Mouse (Mus musculus) lung, postnatal 25 days (tissue): ENCODE results near the gene Galntl6.

Experiments used
- DNase-seq: peaks from one replicate; pipeline ENCODE4 v3.0.0; 2022; ENCODE audit warnings: low spot score

The Galntl6 gene

DNA sequence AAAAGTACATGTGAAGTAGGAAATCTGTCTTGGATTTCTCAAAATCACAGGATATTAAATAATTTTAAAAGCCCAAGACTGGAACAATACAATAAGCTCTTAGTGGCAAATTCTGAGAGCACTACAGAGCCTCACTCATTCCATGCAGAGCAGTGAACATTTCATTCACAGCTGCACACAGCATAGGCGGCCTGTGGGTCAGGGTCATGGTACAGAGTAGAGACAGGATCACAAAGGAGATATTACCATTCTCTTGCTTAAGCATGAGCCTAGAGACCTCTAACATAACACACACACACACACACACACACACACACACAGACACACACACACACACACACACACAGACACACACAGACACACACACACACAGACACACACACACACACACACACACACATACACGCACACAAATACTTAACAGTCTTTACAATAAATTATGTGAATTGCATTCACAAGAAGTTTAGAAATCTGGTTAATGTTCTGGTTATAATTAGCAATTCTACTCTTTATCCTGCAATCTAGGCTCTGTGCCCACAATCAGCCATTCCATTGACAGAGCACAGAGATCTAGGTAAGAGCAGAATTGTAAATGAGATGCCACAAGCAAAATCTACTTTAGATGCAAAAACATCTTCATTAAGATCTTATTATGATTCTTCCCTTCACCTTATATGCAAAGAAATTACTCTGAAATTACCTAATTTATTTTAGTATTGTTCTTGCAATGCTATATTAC is 653.7 kb downstream of the Galntl6 start:
- no peak for DNase-seq

DNA sequence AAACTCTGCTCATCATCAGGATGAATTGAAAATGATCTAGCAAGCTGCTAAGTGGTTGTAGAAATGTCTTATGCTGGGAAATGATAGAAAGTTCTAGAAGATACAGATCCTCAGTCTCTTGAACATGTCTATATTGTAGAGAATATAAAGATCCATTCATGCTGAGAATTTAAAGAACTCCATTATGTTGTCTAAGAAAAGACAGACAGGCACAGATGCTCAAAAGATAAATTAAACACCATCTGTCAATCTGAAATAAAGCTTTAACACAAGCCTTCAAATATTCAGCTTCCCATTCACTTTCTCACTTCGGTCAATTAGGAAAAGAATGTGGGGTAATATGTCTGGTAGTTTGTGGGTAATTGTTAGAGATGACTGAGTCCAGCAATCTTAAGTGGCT is 658.8 kb downstream of the Galntl6 start:
- no peak for DNase-seq

DNA sequence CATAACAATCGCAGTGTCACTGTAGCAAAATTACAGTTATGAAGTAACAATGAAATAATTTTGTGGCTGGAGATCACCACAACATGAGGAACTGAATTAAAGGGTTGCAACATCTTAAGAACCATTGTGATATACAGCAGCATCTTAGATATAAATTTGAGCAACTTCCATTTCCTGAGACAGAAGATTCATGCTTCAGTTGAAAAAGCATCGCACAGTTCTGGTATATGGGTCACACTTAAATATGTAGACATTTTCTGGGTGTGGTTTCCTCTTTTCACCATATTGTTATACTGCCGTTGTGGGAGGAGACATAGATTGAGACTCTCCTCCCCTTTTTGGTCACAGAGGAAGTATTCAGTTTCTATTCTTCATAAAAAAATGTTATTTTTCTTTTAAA is 667.6 kb downstream of the Galntl6 start:
- DNase-seq, result no peak

DNA sequence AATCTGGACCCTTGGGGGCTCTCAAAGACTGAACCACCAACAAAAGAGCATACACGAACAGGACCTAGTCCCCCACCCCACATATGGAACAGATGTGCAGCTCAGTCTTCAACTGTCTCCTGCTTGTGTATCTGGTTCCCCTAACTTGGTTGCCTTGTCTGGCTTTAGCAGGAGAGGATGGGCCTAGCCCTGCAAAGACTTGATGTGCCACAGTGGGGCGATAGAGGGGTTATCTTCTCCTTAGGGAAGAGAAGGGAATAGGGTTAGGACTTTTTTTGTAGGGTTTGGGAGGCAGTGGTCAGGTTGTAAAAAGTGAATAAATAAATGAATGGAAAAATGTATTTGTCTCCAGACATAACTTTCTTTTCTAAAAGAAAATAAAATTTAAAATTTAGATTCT is 678.2 kb downstream of the Galntl6 start:
- no peak for DNase-seq

DNA sequence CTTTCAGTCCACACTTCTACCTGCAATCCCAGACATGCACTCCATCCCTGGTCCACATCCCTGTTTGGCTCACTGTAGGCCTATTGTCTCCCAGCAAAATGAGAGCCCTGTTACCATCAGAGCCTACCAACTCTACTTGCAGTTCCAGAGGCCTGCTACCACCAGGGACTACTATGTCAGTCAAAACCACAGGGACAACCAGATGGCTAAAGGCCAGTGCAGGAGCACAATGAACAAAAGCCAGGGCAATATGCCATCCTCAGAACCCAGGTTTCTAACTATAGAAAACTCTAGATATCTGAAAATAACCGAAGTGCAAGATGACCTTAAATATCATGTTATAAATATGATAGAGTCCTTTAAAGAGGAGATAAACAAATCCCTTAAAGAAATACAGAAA is 683.7 kb downstream of the Galntl6 start:
- DNase-seq, result no peak

DNA sequence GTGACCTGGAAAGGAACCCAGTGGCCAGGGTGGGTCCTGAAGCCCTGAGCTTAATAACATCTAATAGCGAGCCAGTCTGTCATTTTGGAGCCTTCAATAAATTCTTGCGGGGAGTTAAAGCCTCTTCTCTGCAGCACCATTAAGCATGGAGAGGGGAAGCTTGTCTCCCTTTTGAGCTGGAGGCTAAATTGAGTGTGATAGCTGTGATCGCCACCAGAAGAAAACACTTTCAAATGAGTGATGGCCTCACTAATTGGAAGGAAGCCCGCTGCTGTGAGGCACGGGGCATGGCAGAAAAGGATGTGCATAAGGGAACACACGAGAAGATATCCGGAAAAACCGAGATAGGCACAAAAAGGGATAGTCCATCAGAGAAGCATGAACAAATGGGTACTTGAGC is 694.6 kb downstream of the Galntl6 start:
- DNase-seq, result no peak

DNA sequence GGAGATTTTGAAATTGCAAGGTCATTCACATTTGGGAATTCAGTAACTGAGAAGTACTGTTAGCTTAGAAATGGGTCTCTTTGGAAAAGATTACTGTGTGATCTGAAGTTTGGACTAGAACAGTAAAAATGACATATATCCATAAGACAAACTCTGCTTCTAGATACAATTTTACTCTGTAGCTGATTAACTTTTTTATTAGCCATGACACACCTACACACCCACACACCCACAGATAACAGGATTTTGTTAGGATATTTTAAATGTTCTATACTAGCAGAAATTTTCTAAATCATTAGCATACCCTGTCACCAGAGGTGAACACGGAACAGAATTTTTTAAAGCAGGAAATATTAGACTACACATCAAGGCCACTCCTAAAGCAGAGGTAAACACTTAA is 722.7 kb downstream of the Galntl6 start:
- no peak for DNase-seq

DNA sequence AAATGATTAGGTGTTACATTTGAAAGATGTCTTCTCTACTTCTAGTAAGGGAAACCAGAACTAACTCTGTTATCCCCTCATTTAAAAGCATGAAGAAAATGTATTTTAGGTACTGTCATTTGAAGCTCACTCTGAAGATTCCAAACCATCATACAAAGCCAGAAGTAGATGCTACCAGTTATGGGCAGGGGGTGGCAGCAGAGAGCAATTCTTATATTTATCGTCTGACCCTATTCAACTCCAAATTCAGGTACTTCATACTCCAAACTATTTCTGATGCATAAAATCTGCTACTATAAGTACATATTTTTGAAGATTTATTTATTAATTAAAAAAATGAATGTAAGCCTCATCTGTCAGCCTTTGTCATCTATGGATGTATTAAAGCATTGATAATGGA is 765.5 kb downstream of the Galntl6 start:
- no peak for DNase-seq

DNA sequence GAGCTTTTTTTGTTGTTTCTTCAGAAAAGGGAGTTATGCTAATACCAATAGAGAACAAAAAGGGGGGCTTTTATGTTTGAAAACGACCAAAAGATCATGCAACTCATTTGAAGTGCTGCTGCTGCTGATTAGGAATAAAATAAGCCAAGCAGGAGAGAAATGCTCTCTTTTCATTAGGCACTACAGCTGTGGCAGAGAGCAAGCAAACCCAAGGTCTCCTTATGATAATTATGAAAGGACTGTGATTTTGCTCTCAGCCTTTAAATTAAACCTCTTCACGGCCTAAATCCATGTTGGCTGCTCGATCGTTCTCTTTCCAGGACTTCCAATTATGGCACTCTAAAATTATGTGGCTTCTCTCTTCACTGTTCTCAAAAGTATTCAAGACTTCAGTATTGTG is 825.7 kb downstream of the Galntl6 start:
- DNase-seq, result no peak

DNA sequence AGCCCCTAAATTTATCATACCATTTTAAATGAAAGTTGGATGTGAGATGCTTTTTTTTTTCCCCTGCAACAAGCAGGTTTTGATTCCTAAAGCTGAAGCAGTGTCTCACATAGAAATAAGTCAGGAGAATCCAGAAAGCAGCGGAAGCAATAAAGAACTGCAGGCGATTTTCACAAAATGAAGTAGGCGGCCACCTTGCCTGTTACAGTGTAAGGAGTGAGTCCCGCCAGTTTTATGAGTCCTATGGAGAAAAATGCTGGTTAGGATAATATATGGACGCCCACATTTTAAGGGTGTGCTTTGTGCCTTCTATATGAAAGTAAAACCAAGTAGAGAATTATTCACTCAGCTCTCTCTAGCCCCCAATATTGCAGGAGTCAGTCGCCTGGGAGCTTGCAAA is 827.5 kb downstream of the Galntl6 start:
- no peak for DNase-seq

DNA sequence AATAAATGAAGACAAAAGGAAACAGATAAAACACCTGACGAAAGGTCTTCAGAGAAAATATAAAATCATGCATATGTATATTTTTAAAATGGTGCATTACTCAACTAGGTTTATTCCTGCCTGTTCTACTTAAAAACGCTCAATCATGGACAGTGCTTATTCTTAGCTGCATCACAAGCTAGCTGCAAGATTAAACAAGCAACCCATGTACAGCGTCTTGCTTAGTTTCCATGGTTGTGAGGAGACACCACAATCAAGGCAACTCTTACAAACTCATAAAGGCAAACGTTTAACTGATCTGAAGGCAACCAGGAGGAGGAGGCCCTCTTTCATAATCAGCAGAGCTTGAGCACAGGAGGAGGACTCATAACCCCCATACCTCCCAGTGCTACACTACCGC is 830.7 kb downstream of the Galntl6 start:
- DNase-seq, result no peak

DNA sequence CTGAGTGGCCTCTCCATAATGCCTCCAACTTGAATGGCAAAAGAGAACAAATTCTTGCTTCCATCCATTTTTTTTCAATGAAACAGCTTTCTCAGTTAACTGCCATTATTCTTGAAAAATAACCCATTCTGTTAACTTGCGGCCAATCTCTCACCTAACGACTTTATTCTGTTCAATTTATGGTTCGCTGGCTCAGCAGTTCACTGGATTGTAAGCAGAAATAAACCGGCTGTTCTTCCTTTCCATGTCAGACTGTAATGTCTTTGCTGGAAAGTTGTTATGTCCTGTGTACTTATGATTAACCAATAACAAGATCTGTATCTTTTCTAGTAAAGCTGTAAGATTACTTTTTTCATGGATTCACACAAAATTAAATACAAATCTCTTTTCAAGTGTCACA is 837.8 kb downstream of the Galntl6 start:
- no peak for DNase-seq

DNA sequence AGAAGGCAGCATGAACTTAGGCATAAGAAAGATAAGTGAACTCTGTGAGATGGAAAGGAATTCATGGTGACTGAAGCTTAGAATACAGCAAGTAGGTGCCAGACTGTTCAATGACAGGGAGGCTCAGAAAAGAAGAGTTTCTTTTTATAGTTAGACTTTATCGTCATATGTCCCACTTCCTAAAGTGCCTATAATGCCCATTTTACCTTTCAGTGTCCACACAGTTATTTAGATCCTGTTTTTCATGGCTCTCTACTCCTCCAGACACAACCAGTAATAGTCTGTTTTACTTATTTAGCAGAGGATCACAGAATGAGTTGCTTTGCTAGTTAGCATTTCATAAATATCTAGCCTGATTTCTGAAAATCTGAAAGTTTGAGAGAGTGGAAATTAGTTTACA is 838.7 kb downstream of the Galntl6 start:
- DNase-seq, result no peak

DNA sequence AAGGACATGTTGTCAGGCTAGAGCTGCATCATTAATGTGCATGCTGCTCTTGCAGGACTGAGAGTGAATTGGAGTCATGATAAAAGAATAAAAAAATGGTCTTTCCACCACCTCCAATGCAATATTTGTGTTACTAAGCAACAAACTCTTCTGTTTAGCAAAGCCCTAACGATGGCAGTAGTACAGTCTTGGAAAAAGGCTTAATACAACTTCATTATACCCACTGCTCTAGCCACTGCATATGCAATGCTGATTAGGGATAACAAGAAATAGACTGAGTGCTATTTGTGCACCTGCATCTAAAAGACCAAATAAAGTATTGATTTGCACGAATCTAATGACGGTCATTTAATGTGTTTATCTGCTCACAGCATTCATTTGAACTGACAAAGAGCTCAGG is 880.2 kb downstream of the Galntl6 start:
- no peak for DNase-seq

DNA sequence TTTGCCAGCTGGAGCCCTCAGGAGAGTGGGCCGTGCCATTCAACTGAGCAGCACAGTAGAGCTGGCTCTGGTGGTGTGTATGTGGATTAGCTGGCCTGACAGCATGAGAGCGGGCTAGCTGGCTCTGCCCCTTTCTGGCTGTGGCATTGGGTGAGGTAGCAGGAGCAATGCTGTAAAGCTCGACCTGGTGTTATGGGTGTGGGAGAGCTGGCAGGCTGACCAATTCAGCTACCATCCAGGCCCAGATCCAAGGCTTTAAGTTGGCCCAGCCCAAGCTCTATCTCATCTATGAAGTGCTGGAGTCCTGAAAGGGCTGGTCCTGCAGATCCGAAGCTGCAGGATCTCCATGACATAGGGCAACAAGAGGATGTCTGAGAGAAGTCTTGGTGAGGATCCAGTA is 886.9 kb downstream of the Galntl6 start:
- DNase-seq, result no peak

DNA sequence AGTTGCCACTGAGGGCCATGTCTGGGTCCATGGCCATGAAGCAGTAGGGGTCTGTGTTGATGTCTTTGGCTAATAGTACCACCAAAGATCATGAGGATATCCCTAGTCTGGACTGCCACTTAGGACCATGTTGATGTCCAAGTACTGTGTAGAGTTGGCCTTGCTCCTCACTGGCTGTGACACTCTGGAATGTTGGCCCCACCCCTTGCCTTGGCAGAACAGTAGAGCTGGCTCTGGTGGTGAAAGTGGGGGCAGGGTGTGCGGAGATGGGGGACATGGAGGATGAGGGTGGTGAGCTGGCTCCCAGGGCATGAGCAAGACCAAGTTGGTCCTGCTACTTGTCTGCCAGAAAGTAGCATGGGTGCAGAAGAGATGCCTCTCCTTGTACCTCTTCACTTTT is 887.3 kb downstream of the Galntl6 start:
- no peak for DNase-seq

DNA sequence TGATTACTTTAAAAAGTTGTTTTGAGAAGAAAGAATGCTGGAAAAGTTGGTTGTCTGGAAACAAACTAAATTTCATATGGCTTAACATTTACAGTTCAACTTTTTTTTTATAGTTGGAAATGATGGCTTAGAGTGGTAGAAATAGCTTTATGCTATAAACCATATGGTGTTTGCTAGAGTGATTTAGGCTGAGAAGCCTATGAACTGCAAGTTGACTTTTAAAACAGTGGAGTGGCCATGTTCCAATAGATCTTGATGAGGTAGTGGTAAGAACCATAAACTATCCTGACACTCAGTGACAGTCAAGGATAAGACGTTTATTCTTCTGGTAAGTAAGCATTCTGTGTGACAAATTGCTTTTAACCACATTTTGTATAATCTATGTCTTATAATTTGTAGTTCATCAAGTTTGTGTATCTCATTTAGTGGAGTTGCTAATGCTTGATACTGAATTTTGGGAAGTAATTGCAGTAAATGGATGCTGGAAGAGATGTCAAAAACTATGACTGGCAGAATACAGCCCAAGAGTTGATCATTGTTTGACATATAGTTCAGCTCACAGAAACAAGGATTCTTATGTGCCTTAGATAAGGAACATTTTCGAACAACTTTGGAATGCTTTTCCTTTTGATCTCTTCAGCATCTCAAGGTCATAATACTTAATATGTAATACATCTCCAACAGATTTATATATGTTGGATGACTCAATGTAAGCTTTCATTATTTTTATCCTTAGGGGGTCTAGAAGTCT is 888.8 kb downstream of the Galntl6 start:
- DNase-seq, result no peak

DNA sequence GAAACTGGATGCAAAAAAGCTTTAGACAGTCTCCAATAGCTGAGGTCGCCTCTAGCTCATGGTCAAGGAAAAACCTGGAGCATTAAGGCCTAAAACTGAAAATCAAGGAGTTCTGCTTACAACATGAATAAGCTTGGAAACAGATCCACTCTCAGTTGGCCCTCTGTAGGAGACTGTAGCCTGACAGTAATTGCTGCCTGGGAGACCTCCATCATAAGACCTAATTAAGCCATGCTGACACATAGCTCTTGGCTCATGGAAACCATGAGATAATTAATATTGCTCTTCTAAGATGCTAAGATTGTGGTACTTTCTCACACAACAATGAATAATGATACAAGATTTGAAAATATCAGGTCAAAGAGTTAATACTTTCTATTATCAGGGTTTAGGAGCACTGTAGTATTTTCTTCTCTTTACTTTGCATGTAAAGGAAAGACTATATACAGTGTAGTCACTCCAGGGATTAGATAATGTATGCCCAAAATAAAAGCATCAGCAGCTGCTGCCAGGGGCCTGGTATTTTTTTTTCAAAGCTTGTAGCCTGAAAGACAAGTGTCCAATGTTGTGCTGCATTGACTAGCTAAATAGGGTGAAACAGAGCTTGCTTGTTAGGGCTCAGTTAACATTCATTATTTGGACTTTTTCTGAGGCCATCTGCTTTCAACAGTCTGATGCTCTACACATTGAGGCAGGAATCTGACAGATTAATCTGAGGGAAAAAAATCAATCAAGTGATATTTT is 922.8 kb downstream of the Galntl6 start:
- no peak for DNase-seq

DNA sequence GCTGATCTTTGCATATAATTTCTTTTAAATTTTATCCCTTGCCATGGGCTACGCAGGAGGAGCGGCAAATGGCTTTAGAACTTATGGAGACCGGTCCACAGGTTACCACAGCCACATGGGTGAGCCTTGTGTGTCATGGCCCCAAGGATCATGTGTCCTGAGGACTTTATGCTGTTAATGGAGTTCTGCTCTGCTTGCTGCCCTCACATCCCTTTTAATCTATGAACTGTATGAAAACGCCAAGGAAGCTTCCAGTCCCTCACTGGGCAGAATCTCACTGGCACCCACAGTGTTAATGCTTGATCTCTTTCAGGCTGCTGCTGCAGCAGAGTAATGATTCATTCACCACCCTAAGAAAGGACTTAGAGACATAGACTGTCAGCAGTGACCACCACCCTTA is 935.1 kb downstream of the Galntl6 start:
- DNase-seq, result no peak

DNA sequence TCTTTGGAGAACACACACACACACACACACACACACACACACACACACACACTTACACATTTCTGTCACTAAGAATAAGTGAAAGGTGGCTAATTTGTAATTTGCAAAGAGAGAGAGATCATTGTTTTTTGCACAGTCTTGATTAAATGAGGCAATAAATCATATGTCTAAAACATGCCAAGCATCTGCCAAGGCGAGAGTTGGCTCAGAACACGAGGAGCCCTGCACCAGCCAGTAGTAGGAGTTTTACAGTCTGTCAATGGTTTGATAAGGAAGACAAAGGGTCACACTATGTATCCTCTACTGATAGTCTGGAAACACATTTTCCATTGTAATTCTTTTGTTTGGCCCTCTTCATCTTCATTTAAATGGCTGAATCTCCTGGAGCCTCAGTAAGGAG is 938.3 kb downstream of the Galntl6 start:
- DNase-seq, result no peak

DNA sequence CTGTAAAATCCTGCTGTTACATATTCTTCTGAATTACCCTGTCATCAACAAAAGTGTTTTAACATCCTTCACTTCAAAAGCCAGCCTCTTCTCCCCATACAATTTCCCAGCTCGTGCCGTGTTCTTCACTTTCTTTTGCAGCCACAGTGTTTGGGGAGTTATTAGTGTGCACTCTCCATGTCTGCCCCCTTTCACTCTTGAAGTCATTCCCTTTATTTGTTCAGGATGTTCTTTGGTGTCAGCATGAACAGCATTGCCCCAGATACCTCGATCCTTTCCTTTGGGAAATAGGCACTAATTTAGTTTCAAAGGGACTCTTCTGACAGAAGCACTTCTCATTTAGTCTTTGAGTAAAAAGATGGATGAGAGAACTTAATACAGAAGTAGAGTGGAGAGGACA is 939.6 kb downstream of the Galntl6 start:
- DNase-seq, result no peak

DNA sequence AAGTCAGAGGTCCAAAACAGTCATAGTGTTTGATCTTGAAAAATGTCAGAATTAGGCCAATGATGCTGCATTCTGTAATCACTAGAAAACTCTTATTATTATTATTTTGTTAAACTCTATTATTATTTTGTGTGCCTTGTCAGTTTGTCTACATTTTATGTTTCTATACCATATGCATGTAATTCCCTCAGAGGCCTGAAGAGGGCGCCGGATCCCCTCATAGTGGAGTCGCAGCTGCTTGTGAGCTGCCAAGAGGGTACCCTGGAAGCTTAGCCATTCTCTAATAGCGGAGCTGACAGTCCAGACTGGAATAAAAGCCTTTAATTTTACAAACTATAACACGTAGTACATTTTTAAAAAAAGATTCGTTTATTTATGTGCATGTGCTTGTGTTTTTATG is 945.8 kb downstream of the Galntl6 start:
- no peak for DNase-seq

DNA sequence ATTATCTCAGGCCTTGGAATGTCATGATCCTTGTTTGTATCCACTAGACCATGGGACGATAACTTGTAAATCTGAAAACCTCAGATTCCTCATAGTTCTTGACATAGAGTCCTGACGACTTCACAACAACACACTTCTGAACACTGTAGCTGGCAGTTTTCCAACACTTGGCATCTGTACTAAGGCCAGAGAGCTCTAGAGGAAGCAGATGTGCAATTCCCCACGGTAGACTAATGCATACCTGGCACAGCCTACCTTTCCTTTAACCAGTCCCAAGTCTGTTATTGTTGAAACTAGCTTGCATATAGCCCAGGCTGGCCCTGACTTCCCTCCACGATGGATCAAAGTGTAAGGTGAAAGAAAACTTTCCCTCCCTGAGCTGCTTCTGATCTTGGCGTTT is 946.9 kb downstream of the Galntl6 start:
- no peak for DNase-seq
